Mouse (Mus musculus): ENCODE data around the gene Cabp7.

Gene Cabp7

GRCm38 (mm10) chr11:4703688-4704071 lies 42.9 kb downstream of the Cabp7 start:
- DNase-seq (ENCODE audit: low spot score), result no peak

GRCm38 (mm10) chr11:4700726-4701125 lies 45.9 kb downstream of the Cabp7 start:
- DNase-seq (ENCODE audit: low spot score), result no peak

DNA sequence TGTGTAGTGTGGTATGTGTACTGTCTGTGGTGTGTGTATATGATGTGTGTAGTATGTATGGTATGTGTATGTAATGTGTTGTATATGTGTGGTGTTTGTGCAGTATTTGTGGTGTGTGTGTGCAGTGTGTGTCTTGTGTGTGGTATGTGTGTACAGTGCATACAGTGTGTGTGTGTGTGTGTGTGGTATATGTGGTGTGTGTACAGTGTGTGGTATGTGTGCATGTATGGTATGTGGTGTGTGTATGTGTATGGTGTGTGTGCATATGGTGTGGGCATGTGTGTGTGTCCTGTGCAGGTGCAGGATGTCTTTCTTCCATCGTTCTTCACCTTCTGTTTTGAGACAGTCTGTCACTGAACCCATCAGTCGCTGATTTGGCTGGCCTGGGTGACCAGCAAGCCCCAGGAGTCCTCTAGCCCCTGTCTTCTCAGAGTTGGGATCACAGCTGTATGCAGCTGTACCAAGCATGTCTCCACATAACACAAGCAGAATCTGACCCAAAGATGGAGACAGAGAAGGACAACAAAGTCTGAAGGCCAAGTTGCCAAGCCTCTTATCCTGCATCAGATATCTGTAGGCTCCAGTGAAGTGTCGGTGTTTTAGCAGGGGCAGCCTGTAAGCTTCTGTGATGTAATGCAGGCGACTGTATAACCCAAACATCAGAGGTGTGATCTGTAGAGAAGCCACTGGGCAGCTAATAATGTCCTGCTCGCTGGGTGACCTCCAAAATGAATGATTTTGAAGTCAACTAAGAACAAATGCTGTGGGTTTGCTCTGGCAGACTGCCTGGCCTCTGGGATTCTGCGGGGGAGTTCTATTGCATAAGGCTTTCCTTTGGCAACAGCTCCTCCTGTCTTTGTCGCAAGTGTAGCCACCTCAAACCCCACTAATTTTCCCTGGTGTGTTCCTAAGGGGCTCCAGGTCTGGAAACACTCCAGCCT lies 49.3 kb downstream of the Cabp7 start:
- peak; percentile 51 for DNase-seq (ENCODE audit: low spot score)

GRCm38 (mm10) chr11:4692162-4692561 lies 54.4 kb downstream of the Cabp7 start:
- no peak for DNase-seq (ENCODE audit: low spot score)

DNA sequence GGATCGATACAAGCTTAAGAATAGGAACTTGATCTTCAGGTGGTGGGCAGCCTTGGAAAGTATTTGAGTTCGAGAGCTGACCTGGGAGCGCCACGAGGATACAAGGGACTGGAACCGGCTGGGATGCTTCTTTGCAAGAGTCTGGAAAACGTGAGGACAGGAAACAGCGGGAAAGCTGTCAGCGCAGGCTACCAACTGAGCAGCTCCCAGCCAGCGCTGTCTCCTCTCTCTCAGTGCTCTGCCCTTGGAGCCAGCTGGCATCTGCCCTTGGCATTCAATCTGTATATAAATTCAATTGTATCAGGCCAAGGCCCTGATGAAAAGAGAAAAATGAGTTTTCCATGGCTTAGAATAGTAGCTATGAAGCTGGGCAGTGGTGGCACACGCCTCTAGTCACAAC lies 55.4 kb downstream of the Cabp7 start:
- DNase-seq (ENCODE audit: low spot score), result no peak

- no peak for DNase-seq (ENCODE audit: low spot score)
Observed at GRCm38 (mm10) chr11:4690353-4690752, 56.2 kb downstream of the Cabp7 start.

- no peak for DNase-seq (ENCODE audit: low spot score)
Observed at GRCm38 (mm10) chr11:4688632-4689380, 57.8 kb downstream of the Cabp7 start.

DNA sequence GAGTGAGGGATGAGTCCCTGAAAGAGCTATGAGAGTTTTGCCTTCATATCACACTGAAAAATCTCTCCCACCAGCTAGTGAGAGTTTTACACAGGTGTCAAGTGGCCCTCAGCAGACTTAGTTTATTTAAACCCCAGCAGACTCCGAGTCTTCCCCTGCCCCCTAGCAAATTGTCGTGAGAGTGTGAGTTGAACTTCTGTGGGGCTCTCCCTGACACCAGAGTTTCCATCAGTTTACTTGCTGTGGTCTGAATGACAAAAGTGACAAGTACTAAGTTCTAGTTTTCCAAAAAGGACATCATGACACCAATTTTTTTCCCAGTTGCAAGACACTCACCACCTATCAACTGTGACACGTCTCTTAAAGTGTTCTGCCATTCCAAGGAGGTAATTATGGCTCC lies 58.7 kb downstream of the Cabp7 start:
- DNase-seq (ENCODE audit: low spot score), result no peak

GRCm38 (mm10) chr11:4687027-4687426 lies 59.6 kb downstream of the Cabp7 start:
- no peak for DNase-seq (ENCODE audit: low spot score)

All from left cerebral cortex, adult 11 months (tissue).